16 mouse cellular contexts compared by ENCODE assay signal in genomic region chr5:67028786-67029185, GRCm38 (mm10).
DNase-seq lines count a peak whose midpoint lies in the region; ATAC-seq lines count a peak whose summit lies in the region.
"Had no signal": no experiment of that assay in that cellular context is flagged by ENCODE, and none has a peak within 500 bp of the region (broad histone marks: within the 10 kb centered on the region; RNA-seq: fewer than 3 reads in every experiment).

No protein-coding gene starts in this region.

- 73% methylated on average over 16 of the region's 16 CpGs for WGBS in heart, embryonic 12.5 days
- 78% methylated on average over 16 of the region's 16 CpGs for WGBS in hindbrain, embryonic 10.5 days
- WGBS in midbrain, embryonic 13.5 days: 53% methylated on average over 16 of the region's 16 CpGs

- no peak overlapping the region for H3K4me2 ChIP-seq in heart, embryonic 12.5 days
- H3K4me2 ChIP-seq in midbrain, embryonic 13.5 days (replicated peaks): no peak overlapping the region

- no peak for ATAC-seq in heart, embryonic 12.5 days (ENCODE audit: insufficient number of reproducible peaks, low FRiP score)
- peak; percentile 83 for ATAC-seq in midbrain, embryonic 13.5 days
- no peak for ATAC-seq in CD4-positive, CD25-positive, alpha-beta regulatory T cell, adult 4 months
- ATAC-seq in erythroid progenitor cell, adult 5-6 weeks (replicated peaks; ENCODE audit: low FRiP score, poor library complexity, severe bottlenecking): no peak
- ATAC-seq: intestine, postnatal 0 days had no signal

- H3K27me3 ChIP-seq in heart, embryonic 12.5 days (replicated peaks): peaks cover 35% of the 10 kb centered on the region
- no peaks in the 10 kb centered on the region for H3K27me3 ChIP-seq in hindbrain, embryonic 10.5 days (ENCODE audit: insufficient read depth, poor library complexity, severe bottlenecking)
- no peaks in the 10 kb centered on the region for H3K27me3 ChIP-seq in midbrain, embryonic 13.5 days
- H3K27me3 ChIP-seq: CH12.LX had no signal

- no peak overlapping the region for H3K4me3 ChIP-seq in heart, embryonic 12.5 days
- no peak overlapping the region for H3K4me3 ChIP-seq in hindbrain, embryonic 10.5 days
- no peak overlapping the region for H3K4me3 ChIP-seq in midbrain, embryonic 13.5 days (replicated peaks)
- H3K4me3 ChIP-seq: erythroblast, embryonic 14.5 days; left cerebral cortex, adult 2 months had no signal

- H3K36me3 ChIP-seq in heart, embryonic 12.5 days: peaks cover 11% of the 10 kb centered on the region
- H3K36me3 ChIP-seq in hindbrain, embryonic 10.5 days: peaks cover 46% of the 10 kb centered on the region
- peaks cover 45% of the 10 kb centered on the region for H3K36me3 ChIP-seq in midbrain, embryonic 13.5 days

- H3K27ac ChIP-seq in heart, embryonic 12.5 days (ENCODE audit: poor library complexity, severe bottlenecking): no peak overlapping the region
- no peak overlapping the region for H3K27ac ChIP-seq in hindbrain, embryonic 10.5 days
- no peak overlapping the region for H3K27ac ChIP-seq in midbrain, embryonic 13.5 days
- H3K27ac ChIP-seq: left cerebral cortex, adult 2 months had no signal

- H3K9me3 ChIP-seq in heart, embryonic 12.5 days (replicated peaks): no peaks in the 10 kb centered on the region
- no peaks in the 10 kb centered on the region for H3K9me3 ChIP-seq in hindbrain, embryonic 10.5 days
- H3K9me3 ChIP-seq in midbrain, embryonic 13.5 days: no peaks in the 10 kb centered on the region

- no peak overlapping the region for H3K9ac ChIP-seq in heart, embryonic 12.5 days
- no peak overlapping the region for H3K9ac ChIP-seq in midbrain, embryonic 13.5 days (replicated peaks)

- DNase-seq in heart, adult 11 months: peak; percentile 78
- DNase-seq in brain, adult 2 months (ENCODE audit: low read depth, low spot score): peak; percentile 33
- DNase-seq in hindbrain, embryonic 10.5 days (ENCODE audit: low spot score): peak; percentile 13
- no peak for DNase-seq in frontal cortex, postnatal 10 days (ENCODE audit: low spot score in 2 of 2)
- DNase-seq: adrenal gland, postnatal 14 days; cerebellum, adult 9-11 months; gastrocnemius, postnatal 25 days; lung, postnatal 10 days had no signal

- H3K4me1 ChIP-seq in heart, embryonic 12.5 days (replicated peaks): peaks cover 10% of the 10 kb centered on the region
- peaks cover 11% of the 10 kb centered on the region for H3K4me1 ChIP-seq in hindbrain, embryonic 10.5 days (replicated peaks)
- peaks cover 6% of the 10 kb centered on the region for H3K4me1 ChIP-seq in midbrain, embryonic 13.5 days (replicated peaks)

Comparison
In these comparisons a context has a peak if more than half of its experiments do, and no peak if none do; other contexts are left out.
1. DNase-seq: peak in heart, adult 11 months (single experiment), brain, adult 2 months (single experiment) and hindbrain, embryonic 10.5 days (single experiment); none in frontal cortex, postnatal 10 days (0 of 2).